Mouse (Mus musculus) spleen, adult 2 months (tissue): ENCODE data around the gene Eri3.

ENCODE experiments used
- CTCF ChIP-seq: fragments of 200-500 bp; IDR thresholded peaks from 2 replicates; pipeline ENCODE4 v1.5.1; 2011; ENCODE audit warnings: mild to moderate bottlenecking, inconsistent platforms; ENCODE audit not compliant: insufficient read depth, insufficient read length, insufficient replicate concordance; ENCODE audit errors: extremely low read depth
- POLR2A ChIP-seq: fragments of 200-500 bp; IDR thresholded peaks from 2 replicates; pipeline ENCODE4 v1.6.1; 2011; ENCODE audit warnings: low read depth, low read length, inconsistent platforms

- TF ChIP-seq POLR2A (no peak), CTCF (no peak)
These were observed 27.4 kb downstream of the Eri3 start for GRCm38 (mm10) chr4:117577579-117577978.
